Mouse (Mus musculus) E14TG2a.4 (cell line): ENCODE measurements around the gene Ndufs3.

Experiments
- CTCF ChIP-seq: conservative IDR thresholded peaks from 2 replicates; pipeline ENCODE4 v1.5.1; 2014; ENCODE audit warnings: low read length
- NANOG ChIP-seq: IDR thresholded peaks from 2 replicates; pipeline ENCODE4 v1.6.1; 2014; ENCODE audit warnings: borderline replicate concordance, low read length, mixed read lengths
- POU5F1 ChIP-seq: IDR thresholded peaks from 2 replicates; pipeline ENCODE4 v1.6.1; 2014; ENCODE audit warnings: low read length, borderline replicate concordance

DNA sequence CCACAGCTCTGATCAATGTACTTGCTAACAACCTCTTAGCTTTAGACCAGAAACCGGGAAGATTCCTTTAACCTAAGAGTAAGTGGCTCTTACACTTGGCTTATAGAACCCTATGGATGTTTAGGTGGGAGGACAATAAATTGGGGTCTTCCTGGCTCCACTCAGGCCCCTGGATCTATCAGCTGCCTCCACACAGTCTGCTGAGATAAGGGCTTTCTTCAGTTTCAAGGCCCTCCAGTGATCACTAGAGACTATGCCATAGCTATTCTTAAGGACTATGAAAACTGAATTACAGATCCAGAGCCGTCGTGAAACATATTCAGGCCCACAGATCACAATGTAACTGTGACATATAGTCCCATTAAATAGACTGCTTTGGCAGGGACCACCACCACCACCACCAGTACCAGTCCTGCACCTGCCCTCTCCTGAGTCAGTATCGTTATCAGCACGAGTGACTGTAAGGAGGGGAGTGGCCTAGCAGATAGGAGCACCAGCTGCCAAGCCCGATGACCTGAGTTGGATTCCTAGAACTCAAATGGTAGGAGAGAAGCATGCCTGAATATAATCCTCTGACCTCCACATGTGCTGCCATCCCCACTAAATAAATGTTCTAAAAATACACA is 10.8 kb downstream of the Ndufs3 start:
- TF ChIP-seq CTCF (no peak), POU5F1 (no peak), NANOG (no peak)
